Mouse (Mus musculus): ENCODE measurements around the gene Gm20773.
"Not testable (repeated sequence)": the region's sequence is repeated elsewhere in the genome, so short reads cannot be mapped to it uniquely, and the experiment has no call there.

Gm20773 gene

GRCm38 (mm10) chrY:13493726-13494125, at the start of gene Gm20773:
Gene Gm20773 (plus strand): TSS chrY:13494026.
- CTCF ChIA-PET = not testable (repeated sequence)

GRCm38 (mm10) chrY:13465479-13465878, 28.3 kb upstream of the Gm20773 start, which contains the start of gene Gm21866:
Gene Gm21866 (minus strand): TSS chrY:13465579.
- CTCF ChIA-PET = not testable (repeated sequence)
